Mouse (Mus musculus) induced T-regulatory cell, adult 2 months (primary cell): ENCODE results near the gene Emilin2.

Experiments
- DNase-seq: peaks from one replicate; pipeline ENCODE4 v3.0.0-alpha.2; 2012; ENCODE audit warnings: low read depth

Gene Emilin2

GRCm38 (mm10) chr17:71300338-71300737, 11.4 kb downstream of the Emilin2 start:
- no peak for DNase-seq

GRCm38 (mm10) chr17:71299879-71300278, 11.9 kb downstream of the Emilin2 start:
- DNase-seq: no peak

GRCm38 (mm10) chr17:71294570-71294969, 17.2 kb downstream of the Emilin2 start:
- DNase-seq: no peak

- no peak for DNase-seq
These were observed 18.9 kb downstream of the Emilin2 start for GRCm38 (mm10) chr17:71292897-71293296.

- no peak for DNase-seq
These were observed 19.8 kb downstream of the Emilin2 start for GRCm38 (mm10) chr17:71291897-71292420.

GRCm38 (mm10) chr17:71290486-71291410, 21.0 kb downstream of the Emilin2 start:
- DNase-seq: no peak

GRCm38 (mm10) chr17:71289572-71290176, 22.1 kb downstream of the Emilin2 start:
- no peak for DNase-seq

GRCm38 (mm10) chr17:71288808-71289548, 22.8 kb downstream of the Emilin2 start:
- DNase-seq: no peak

- peak; percentile 26 for DNase-seq
These were observed 23.5 kb downstream of the Emilin2 start for GRCm38 (mm10) chr17:71288145-71288758.

GRCm38 (mm10) chr17:71287586-71287985, 24.2 kb downstream of the Emilin2 start:
- DNase-seq: no peak

- no peak for DNase-seq
These were observed 25.8 kb downstream of the Emilin2 start for GRCm38 (mm10) chr17:71285929-71286328.

GRCm38 (mm10) chr17:71284890-71285289, 26.9 kb downstream of the Emilin2 start:
- no peak for DNase-seq

- DNase-seq: no peak
These were observed 28.5 kb downstream of the Emilin2 start for GRCm38 (mm10) chr17:71283237-71283636.

- no peak for DNase-seq
These were observed 29.1 kb downstream of the Emilin2 start for GRCm38 (mm10) chr17:71282716-71283115.

GRCm38 (mm10) chr17:71277701-71278491, 33.9 kb downstream of the Emilin2 start:
- no peak for DNase-seq

GRCm38 (mm10) chr17:71276771-71277170, 35.0 kb downstream of the Emilin2 start:
- DNase-seq: no peak

- no peak for DNase-seq
These were observed 37.9 kb downstream of the Emilin2 start for GRCm38 (mm10) chr17:71273901-71274300.

- no peak for DNase-seq
These were observed 43.2 kb downstream of the Emilin2 start for GRCm38 (mm10) chr17:71268599-71268998.

- no peak for DNase-seq
These were observed 43.6 kb downstream of the Emilin2 start for GRCm38 (mm10) chr17:71268152-71268551.

GRCm38 (mm10) chr17:71267374-71267773, 44.4 kb downstream of the Emilin2 start:
- no peak for DNase-seq
